Mouse (Mus musculus) thymus, adult 2 months (tissue): ENCODE measurements around the gene Pxdn.

Source experiments
- CTCF ChIP-seq: fragments of 200-500 bp; IDR thresholded peaks from 2 replicates; pipeline ENCODE4 v1.5.1; 2012; ENCODE audit warnings: mild to moderate bottlenecking, control low read depth, low read length, moderate library complexity, borderline replicate concordance; ENCODE audit not compliant: control insufficient read depth, poor library complexity, insufficient read depth; ENCODE audit errors: extremely low read depth
- POLR2A ChIP-seq: fragments of 200-500 bp; IDR thresholded peaks from 2 replicates; pipeline ENCODE4 v1.6.1; 2012; ENCODE audit warnings: mild to moderate bottlenecking, low read length, control low read depth, moderate library complexity; ENCODE audit not compliant: control insufficient read depth, poor library complexity, insufficient read depth; ENCODE audit errors: extremely low read depth

DNA sequence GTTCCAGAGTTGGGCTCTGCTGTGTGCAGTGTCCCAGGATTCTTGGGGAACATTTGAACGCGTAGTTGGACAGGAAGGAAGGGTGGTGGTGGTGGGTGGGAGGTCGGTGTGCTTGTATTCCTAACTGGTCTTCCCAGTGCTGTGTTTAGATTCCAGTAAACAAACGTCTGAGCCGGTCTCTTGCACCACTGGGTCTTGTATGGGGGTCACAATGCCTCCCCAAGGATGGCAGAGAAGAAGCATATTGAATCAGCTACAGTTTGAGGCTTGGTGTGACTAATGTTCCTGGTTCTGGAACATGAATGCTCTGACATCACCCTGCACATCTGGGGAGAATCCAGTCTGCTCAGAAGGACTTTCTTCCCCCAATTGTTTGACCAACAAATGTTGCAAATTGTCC, 93.2 kb downstream of the Pxdn start:
- no peak for TF ChIP-seq CTCF
- no peak for TF ChIP-seq POLR2A
